Mouse (Mus musculus) cerebellum, adult 9-11 months (tissue): ENCODE results near the gene Slco3a1.

ENCODE experiments used
- DNase-seq: peaks from one replicate; pipeline ENCODE4 v3.0.0; 2022

The Slco3a1 gene

DNA sequence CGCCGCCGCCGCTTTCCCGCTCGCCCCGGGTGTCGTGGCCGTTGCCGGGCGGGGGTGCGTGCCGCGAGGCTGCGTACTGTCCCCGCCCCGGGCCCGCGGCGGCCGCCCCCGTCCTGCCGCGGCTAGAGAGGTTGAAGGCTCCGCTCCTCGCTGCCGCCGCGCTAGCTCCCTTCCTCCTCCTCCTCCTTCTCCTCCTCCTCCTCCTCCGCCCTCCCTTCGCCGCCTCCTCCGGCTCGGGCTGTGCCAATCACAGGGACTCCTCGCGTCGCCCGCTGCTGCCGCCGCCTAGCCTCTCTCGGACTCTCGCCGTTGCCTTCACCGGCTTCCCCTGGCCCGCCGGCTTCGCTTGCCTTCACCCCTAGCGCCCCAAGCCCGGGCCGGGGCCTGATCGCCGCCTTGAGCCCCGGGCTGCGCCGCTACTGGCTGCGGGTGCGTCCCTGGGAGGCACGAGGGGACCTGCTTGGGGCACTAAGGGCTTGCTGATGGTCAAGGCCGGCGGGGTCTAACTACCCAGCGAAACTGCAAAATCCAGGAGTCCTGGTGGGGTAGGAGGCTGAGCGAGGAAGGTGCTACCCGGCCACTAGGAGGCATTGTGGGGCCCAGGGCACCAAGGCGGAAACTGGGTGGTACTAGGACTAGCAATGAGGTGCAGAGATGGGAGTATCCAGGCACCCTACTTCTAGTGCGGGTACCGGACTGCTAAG lies at the start of gene Slco3a1:
Slco3a1 (minus strand) TSS at position 173 of the 704 bp plus-strand sequence.
- peak; percentile 92 for DNase-seq

DNA sequence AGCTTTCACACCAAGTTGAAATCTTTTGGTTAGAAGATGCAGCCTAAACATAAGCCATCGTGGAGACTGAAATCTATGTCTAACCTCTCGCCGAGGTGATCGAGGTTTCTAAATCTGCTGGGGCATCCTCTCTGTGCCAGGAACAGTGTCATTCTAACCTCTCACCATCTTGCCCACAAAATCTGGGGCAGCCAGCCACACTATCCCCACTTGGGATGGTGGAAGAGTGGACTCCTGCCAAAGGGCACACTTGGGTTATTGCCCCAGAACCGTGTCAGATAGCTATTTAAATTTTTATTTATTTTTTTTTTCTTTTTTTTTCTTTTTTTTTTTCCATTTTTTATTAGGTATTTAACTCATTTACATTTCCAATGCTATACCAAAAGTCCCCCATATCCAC lies 46.4 kb upstream of the Slco3a1 start:
- DNase-seq, result no peak

DNA sequence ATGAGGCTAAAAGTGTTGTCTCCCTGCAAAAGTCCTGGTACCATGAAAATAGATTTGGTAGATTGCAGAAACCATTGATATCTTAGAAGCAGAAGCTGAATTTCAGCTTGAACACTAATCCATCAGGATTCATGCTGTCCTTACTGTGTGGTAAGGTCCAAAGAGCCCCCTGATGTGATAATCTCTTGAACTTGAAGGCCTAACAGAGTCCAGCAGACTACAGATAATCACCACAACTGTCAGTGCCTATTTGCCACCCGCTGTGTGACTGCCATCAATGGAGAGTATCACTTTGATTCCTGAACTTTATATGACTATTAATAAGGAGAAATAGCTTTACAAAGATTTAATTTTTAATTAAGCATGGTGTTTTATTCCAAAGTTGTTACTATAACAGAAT lies 24.8 kb upstream of the Slco3a1 start:
- DNase-seq, result no peak

DNA sequence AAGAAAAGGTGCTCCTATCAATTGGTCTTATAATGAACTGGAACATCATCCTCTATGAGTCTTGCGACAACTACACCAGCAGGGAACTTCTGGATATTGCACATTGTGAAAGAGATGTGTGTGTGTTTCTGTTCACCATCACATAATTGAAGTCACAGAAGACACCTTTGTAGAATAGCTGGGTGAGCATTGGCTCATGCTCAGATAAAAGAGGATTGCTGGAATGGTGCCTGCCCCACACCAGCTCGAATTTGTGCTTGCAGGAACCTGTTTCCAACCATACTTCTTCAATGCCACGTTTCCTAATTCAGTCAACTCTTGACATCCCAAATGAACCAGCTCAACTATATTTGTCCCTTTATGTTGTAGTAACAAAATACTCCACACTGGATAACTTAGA lies 21.1 kb upstream of the Slco3a1 start:
- no peak for DNase-seq

DNA sequence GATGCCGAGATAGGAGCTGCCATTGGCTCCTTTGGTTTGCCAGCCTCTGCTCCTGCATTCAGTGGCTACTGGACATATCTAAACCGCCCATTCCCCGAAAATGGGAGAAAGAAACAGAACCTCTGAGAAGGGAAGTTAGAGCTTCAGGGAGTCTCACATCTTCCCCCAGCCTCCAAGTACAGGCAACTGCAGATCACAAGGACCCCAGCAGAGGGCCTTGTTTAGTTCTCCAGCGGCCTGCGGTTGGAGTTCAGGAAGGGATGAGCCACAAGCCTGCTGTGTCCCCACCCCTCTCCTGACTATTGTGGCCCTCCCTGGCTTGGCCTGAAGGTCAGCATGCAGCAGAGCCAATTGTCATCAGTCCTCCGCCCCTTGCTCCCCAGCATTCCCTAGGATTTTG lies 836 bp upstream of the Slco3a1 start:
- DNase-seq, result peak; percentile 82

DNA sequence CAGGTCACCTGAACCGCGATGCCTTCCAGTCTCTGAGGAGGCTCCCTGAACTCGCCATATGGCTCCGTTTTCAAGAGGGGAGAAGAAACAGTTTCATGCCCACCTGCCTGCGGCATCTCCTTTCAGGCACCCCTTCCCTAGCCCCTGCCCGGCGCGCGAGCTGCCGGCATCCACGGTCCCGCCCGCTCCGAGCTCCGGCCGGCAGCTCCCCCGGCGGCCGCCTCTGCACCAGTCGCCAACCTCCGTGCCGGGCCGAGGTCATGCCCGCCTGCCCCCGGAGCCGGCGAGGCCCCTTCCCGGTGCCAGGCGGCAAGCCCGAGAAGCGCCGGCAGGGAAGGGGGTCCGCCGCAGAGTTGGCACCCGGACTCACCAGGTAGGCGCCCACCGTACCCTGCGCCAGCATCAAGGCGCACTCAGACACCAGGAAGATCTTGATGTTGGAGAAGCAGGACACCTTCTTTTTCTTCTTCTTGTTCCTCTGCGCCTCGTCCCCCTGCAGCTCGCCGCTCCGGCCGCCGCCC lies 479 bp downstream of the Slco3a1 start:
- peak; percentile 75 for DNase-seq

DNA sequence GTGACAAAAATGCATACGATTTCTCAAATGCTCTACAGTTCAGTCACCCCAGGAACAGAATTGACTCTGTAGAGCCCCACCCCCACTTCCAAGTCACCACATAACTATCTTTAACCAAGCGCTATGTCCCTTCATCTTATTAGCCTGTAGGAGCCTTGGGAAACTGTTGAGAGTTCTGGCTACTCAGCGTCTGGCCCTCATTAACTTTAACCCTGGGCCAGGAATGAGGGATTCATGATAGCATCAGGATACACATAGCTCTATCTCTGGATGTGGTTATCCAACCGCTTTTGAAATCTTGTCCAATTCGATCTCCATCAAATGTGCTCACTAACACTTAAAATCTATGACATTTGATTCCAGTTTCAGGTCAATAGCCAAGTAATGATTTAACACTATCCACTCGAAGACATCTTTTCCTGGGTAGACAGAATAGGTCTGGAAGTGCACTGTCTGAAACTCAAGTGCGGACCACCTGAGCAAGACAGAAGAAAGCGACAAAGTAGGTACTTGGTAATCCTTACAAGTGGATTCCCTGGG lies 1.4 kb downstream of the Slco3a1 start:
- DNase-seq, result no peak

DNA sequence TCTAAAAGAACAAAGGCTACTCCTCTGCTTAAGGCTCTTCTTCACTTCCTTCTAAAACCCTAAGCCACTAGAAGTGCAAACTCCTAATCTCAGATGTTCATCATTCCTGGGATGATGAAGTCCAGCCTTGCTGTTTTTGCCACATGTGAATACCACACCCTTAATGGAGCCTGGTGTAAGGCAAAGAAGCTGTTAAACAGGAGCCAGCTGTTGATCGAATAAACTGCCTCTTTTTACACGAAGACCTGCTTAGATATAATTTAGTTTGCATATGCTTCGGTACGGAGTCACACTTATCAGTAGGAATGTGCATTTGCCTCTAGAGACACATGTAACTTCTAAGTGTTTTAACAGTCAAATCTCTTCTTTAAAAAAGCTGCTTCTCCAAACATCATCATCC lies 2.0 kb downstream of the Slco3a1 start:
- DNase-seq, result no peak

DNA sequence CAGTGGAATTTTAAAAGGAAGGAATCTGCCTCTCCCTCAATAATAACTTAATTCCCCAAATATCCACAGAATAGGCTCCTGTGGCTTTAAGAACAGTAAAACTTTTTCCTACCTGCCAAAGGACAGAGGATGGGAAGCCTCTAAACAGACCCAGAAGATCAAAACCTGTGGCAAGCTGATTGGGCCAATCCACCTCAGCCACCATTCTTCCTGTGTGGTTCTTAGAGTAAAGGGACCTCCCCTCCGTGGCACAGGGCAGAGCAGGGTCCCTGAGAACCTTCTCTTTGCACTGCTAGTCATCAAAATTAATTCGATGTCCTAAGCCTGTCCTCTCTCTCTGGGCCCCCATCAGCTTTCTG lies 2.6 kb downstream of the Slco3a1 start:
- no peak for DNase-seq

DNA sequence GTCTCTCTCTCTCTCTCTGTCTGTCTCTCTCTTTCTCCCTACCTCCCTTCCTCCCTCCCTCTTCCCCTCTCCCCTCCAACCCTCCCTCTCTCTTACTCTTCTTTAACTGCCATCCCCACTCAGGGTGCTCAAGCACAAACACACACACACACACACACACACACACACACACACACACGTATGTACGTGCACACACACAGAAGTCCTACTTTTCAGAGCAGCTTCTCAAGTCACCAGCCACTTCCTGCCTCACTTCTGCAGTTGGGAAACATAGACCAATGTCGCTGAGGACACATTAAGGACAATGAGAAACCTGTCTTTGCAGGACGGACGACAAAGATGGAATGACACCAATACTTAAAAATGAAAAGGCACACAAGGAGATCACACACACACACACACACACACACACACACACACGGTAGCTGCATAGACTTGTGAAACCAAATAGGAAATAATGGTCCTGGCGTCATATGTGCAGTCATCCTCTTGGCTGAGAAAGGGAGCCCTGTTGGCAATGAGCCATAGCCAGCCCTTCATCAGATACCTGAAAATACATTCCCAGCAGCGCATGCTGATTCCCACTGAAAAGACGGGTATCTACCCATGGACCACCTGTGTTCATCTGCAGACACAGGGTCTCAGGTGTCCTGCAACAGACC lies 3.1 kb downstream of the Slco3a1 start:
- peak; percentile 72 for DNase-seq

DNA sequence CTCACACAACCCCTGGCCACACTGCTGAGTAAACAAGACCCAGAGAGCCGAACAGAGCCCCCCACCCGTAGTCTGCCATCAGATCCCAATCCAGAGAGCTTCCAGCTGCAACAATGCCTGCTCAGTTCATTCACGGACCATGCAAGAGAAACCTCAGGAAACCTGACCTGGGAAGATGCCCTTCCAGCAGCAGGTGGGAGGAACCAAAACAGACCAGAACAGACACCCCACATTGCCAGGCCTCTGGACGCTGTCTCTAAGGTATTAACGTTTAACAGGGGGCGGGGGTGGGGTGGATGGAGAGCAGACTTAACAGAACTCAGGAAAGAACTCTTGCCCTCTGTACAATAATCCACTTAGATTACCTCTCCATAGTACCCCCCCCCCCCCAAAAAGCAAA lies 4.9 kb downstream of the Slco3a1 start:
- DNase-seq, result no peak

DNA sequence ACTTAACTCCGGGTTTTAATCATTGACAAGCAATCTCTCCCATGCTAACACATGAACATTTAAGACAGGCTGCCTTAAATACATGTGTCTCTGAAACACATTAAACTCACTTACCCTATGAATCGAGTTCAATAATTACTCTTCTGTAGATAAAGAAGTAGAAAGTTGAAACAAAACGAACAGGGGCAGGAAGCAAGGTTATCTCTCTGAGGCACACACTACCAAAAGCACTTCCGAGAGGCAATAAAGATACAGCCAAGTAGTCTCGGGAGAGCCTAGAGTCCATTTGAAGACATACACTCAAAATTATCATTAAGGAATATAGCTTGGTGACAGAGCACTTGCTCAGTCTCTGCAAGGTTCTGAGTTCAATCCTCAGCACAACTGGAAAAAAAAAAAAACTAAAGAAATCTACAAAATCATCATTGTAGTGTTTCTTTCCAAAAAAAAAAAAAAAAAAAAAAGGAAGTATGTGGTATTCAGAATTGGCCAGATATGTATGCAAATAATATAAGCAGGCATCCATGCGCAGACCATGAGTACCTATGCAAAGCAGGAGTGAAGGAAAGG lies 5.5 kb downstream of the Slco3a1 start:
- no peak for DNase-seq

DNA sequence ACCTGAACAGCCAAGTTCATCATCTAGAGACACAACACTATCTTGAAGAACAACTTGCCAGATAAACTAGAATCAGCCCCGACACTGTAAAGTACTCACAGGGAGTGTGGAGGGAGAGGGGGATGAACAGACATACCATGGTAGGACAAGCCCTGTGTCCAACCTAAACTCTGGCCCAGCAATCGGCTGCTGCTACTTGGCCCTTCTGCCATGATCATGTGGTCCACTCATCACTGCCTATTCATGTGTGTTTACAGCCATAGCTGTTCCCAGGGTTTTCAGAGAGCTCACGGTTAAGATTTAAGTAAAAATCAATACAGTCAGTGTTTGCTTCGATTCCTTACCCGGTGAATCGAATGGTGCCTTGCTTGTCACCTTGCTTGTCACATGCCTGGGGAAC lies 7.9 kb downstream of the Slco3a1 start:
- no peak for DNase-seq

DNA sequence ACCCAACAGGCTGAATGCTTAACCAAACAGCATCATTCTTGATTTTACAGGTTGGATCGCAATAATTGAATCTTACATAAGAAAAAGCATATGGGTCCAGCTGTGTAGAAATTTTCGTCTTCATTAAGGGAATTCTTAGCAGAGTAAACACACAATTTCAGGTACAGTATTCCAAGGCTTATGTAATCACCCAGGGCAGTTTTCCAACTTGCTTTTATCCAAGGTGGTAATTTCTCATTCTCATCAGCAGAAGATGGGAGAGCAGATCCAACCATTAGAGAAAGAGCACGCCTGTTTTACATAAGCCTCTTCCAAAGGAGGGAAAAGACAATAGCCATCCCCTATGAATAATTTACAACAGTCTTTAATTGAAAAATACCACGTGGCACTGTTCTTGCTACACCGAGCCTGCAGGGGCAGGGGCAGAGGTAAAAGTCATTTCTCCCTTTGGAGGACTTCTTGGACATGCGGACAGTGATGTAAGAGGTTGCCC lies 9.0 kb downstream of the Slco3a1 start:
- DNase-seq, result no peak

DNA sequence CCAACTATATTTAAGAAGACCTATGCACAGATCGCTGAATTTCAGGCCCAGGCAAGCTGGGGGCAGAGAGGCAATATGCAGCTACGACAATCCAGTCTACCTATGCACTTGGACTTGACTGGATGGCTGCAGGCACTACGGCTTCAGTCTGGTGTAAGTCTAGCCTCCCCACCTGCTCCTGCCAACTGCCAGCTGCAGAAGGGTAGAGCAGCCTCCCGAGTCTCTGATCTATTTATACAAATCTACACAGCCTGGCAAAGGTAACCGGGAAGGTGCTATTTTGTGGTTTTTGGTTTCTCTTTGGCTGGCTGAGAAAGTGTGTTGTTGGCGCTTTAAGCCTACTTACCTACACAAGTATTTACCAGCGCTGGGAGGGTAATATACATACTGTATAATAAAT lies 10.3 kb downstream of the Slco3a1 start:
- no peak for DNase-seq

DNA sequence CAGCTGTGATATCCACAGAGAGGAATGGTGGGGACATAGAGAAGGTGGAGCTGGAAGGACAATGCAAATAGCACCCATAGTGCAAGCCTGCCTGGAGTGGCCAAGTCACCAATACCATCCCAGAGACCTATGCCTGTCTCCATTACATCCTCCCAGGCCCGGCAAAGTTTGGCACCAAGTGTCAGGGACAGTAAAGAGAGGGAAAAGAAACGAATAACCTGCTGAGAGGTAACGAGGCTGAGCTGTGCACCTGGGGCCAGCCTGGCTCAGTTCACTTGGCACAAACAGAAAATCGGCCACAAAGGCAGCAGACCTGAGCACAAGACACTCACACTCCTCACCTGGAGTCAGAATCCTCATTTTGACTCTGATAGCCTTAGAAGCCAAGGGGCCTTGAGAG lies 12.6 kb downstream of the Slco3a1 start:
- peak; percentile 58 for DNase-seq

DNA sequence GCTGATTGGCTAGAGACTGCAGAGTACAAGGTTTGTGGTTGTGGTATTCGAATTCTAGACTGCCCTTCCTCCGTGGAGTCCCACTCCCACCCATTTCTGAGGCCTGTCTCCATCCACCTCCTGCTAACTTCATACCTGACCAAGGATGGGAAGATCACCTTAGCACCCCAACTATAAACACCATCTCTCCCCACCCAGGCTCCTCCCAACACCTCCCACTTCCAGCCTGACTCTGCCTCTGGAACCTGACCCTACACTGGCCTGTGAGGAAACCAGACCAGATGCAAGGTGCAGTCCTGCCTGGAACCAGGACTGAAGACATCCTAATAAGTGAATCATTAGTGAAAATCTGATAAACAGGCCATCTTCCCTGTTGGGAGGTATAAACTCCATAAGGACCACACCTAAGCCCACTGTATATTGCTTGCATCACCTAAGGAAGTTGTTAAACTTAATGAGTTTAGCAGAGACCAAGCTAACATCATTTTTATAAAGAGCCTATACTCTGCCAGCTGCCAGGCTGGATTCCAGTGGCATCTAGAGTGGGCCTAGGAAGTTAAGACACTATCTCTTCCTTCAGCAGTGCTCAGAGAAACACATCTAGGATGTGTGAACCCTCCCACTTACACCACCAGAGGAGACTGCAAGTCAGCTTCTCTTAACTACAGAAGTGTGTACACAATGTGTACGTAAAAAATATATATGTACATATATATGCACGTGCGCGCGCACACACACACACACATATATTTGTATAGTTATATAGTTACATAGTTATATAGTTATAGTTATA lies 13.5 kb downstream of the Slco3a1 start:
- DNase-seq, result peak; percentile 14

DNA sequence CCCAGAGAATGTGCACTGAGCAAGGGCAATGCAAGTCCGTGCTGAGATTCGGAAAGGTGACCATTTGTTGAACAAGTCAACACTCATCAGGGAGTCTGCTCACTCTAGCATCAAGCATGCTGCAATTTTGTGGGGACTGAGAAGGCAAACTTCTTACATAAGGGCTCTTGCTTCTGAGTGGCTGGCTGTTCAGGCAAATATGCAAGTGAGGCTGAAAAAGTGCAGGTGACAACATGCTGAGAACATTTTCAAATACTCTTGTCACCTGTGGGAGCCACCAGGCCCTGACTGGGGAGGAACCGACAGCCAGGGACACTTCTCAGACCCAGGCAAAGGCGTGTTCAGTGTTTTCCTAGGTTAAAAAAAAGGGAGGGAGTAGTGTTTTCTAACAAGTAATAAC lies 18.4 kb downstream of the Slco3a1 start:
- no peak for DNase-seq

DNA sequence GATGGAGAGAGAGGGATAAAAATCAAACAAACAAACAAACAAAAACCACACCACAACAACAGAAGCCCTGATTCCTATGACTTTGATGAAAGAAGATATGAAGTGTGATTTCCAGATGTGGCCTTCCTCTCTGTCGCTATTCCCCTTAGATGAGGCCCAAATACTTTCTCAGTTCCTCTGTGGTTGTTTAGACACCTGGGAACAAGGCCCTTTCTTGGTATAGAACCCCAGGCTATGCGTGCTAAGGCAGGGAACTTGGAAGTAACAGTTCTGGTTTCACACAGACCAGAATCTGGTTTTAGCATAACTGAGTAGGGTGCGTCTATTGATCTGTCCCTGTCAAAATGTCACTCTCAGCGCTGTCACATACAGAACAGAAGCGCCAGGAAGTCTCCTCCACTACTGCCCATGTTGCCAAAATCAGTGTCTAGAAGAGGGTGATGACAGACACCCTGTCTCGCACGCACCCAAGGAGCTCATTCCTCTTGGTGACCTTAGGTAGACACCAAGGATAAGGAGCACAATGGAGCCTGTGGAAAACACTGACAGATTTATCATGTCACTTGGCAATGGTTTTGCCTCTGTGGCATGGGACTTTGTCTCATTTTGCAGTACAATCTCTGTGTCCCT lies 23.0 kb downstream of the Slco3a1 start:
- DNase-seq, result no peak

DNA sequence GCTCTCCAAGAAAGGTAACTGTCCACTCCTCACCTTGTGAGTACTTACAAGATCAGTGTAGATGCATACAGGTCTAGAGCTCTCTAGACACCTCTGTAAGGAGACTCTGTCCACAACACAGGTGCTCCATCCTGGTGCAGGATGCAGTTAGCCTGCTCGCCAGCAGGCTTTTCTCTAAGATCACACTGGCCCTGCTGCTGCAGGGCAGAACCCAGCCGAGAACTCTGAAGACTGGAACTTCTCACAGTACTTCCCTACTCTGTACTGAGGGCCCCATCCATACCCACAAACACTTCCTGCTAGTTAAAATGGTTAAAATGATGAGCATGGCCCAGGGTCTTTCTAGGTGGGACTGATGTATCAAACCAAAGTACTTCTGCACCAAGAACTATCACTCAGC lies 24.7 kb downstream of the Slco3a1 start:
- no peak for DNase-seq

DNA sequence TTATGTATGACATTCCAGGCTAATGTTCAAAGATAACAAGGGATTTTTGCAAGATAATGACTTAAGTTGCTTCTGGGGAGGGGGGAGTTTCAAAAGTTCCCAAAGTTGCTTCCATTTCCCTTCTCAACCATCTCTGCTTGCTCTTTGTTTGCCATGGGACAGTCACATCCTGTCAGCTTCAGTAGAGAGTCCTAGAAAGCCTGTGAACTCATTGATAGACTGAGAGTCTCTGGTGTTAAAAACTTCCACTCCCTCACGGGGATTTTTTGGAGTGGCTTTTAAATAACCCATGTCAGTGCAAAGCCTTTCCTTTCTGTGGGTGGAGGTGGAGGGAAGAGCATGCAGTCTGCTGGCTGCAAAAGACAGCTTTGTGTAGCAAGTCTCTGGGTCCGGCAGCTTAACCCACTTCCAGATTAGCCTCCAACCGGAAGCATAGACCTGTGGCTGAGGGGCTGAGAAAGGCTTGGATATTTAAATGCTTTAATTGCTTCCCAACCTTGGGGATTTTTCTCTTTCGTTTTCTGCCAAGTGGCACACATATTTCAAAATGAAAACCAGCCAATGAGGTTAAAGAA lies 25.3 kb downstream of the Slco3a1 start:
- no peak for DNase-seq

DNA sequence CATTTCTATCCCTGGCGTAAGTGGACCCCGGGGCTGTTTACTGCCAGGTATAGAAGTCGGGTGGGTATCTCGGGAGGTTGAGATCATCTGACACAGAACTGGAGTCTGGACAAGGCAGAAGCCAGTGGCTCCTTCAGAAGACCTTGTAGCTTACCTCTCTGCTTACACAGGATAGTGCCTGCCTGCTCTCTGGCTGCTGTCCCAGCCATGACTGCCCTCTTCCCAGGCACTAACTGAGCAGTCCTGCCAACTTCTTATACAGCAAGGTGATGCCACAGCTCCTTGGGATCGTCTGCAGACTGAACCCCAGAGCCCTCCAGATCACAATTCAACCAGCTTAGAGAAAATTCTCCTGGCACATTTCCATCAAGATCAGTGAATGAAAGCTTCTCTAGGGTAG lies 26.4 kb downstream of the Slco3a1 start:
- DNase-seq, result peak; percentile 83
